Mouse (Mus musculus): ENCODE measurements around the gene Pcbp4.

The Pcbp4 gene

DNA sequence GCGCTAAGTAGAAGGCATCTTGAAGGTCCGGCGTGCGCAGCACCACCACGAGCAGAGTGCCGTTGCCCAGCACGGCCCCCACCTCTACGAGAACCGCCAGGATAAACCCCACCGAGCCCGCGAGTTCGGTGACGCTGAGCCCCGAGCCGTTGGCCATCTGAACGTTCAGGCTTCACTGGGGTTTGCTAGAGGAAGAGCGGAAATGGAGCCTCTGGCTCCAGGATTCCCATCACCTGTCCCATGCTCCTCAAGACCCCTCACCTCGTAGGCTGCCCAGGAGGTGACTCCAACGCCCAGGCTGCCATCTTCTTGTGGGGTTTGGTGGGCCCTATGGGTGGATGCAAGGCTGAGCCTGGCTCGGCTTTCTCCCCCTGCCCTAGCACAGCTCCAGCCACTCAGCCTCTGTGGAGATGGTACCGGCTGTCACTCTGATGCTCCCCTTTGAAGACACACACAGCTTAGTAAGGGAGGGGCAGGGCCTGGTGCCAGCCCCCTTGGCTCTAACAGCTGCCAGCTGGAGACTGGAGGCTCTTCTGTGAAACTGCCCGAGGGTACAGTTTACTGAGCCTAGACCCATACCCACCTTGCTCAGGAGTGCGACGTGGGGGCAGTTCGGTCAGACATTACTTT lies 12.6 kb downstream of the Pcbp4 start, which contains the start of gene Gpr62:
Gpr62 (minus strand) TSS at position 368 of the 630 bp plus-strand sequence.
- peak; percentile 75 for DNase-seq

DNA sequence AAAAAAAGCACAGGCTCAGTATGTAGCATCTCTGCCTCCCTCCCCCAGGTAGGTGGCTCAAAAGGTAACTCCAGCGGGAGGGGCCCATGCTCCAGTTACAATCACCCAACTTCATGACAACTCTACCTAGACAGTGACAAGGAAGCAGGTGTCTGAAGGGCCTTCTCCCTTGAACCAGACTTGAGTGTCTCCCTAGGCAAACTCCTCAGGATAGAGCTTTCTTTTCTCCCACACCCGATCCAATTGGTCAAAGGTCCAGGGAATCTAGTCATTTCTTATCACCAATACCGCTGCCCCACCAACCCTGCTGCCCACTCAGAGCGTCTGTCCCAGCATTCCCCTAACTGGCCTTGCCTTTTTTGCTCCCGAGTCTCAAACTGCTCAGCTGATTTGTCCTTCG lies 13.6 kb downstream of the Pcbp4 start:
- DNase-seq, result no peak

DNA sequence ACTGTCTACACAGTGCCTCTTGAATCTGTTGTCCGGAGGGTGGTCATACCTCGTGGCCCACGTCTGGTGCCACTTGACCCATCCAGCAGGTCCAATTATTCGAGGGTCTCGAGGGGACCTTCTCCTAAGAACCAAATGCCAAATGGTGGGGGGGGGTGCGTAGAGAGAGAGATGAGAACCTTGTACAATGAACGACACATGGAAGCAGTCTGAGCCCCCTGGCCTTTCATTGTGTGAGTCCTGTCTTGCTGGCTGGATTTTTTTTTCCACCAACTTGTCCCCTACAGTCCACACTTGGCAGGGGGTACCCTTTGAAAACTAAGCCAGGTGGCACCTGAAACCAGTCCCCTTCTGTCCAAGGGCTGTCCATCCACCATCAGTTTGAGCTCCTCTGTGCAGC lies 14.7 kb downstream of the Pcbp4 start:
- DNase-seq, result no peak

DNA sequence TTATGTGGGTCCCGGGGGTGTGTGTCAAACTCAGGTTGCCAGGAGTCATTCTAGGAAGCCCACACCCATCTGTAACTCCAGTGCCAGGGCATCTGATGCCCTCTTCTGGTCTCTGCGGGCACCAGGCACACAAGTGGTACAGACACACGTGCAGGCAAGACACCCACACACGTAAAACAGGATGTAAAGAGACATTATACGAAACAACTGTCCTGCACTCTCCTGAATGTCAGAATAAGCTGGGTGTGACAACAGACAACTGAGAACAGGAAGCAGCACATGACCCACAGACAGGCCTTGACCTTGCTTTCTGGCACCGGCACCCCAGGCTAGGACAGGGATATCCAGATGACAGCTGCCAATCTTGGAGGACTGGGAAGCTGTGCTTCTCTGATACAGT lies 16.2 kb downstream of the Pcbp4 start:
- DNase-seq, result no peak

DNA sequence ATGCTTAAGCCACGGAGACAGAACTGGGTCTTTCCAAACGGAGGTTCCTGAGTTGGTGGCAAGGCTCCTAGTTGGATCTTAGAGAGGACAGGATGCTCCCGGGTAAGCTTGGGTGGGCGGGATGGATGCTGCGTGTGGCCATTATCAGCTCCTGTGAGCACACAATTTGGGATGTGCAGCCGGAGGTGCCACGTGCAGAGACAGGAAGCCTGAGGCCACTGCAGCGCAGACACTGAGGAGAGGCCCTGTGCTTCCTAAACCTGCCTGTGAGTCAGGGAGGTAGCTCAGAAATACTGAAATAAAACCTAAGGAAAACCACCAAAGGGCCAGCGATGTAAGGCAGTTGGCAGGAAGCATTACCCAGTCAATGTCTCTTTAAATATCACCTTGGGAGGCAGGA lies 16.7 kb downstream of the Pcbp4 start:
- no peak for DNase-seq

DNA sequence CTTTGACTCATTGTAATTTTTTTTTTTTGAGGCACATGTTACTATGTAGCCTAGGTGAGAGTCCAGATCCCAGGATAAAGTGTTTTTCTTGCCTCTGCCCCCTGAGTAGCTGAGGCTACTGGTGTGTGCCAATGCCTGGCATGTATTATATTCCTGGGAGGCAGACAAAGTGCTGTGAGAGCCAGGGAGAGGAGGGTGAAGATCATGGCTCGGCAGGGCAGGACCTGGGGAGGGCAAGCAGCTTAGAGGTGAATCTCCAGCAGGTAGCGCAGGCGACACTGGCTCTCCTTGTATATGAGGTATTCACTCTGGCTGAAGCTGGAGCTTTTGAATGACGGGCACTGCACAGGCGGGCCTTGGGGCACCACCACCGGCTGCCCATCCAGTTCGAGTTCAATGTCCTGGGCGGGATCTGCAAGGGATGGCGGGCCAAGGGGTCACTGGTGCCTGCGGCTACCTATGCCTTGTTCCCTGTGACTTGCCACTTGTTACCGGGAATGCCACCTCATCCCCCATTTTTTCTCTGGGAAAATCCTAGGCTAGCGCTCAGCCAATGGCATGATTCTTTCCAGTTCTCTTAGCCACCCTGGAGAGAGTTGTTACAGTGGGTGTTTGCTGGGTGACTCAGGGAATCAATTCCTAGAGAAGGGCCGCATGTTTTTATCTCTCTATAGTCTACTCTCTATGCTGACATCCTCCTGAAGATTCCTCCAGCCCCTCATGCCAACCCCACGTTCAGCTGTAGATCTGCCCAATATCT lies 18.1 kb downstream of the Pcbp4 start:
- no peak for DNase-seq

DNA sequence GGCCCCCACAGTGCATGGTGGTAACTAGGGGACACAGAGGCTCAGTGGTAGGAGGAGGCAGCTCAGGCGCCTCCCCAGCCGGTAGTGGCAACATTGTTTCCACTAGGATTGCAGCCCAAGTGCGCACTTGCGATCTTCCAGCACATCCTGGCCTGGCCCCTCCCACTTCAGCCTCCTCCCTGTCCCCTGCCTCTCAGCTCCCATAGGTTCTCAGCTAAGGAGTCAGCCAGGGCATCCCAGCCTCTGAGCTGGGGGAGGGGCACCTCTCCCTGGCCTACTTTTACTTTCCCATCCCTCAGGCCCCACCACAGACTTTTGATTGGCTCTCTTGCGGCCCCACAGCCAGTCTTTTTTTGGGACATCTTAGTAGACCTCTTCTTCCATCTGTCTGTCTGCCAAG lies 18.8 kb downstream of the Pcbp4 start:
- DNase-seq, result peak; percentile 72

DNA sequence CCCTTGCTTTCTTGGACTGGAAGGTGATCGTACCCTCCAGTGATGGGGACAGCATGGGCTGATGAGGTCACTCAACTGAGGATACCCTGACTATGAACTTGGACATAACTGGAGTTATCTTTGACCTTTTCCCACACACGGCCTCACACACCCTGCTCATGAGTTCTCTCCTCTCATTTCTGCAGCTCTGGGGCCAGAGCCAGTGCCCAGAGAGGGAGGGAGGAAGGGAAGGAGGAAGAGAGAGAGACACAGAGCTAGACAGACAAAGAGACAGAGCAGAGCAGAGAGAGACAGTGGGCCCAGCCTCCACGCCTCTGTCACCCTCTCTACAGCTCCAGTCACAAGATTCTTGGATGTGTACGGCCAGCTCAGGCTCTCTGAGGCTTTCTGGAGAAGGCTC lies 19.2 kb downstream of the Pcbp4 start:
- no peak for DNase-seq

DNA sequence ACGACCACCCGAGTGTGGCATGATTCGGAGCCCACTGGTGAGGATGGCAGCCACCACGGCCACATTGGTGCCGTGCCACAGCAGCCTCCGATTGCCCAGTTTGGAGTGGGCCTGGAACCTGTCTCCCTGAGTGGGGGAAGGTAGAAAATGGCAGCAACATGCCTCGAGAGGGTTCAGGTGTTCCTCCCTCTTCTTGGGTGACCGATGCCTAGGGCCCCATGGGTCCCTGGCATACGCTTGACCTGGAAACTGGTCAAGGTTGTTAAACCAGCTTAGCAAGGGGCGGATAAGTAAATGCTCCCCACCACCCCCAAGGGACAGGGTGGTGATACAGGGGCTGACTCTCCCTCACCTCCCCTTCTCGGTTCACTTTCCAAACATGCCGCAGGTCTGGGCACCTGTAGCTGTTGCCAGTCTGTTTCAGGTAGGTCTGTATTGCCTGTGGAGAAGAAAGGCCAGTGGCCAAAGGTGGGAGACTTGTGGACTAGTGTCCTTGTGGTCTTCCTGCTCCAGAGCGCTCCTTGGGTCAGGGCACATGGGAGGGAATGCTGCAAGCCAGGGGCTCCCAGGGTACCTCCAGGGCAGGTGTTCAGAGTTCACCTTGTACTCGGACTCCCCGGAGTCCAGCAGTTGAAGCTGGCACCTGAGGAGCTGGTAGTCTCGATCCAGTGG lies 20.1 kb downstream of the Pcbp4 start:
- no peak for DNase-seq

DNA sequence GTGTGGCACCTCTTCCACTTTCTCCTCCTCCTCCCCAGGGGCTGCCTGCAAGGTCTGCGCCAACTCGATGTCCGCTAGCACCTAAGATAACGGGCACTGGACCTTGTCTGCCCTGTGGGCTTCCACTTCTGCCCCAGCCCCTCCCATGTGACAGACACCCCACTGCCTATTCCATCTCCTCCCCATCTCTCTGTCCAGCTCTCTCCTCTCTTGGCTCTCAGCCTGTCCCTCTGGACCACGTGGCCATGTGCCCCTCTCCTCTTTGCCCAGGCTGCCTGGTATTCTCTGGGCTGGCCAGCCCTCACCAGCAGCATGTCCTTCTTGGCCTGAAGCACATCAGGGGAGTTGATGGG lies 20.6 kb downstream of the Pcbp4 start:
- DNase-seq, result peak; percentile 12

DNA sequence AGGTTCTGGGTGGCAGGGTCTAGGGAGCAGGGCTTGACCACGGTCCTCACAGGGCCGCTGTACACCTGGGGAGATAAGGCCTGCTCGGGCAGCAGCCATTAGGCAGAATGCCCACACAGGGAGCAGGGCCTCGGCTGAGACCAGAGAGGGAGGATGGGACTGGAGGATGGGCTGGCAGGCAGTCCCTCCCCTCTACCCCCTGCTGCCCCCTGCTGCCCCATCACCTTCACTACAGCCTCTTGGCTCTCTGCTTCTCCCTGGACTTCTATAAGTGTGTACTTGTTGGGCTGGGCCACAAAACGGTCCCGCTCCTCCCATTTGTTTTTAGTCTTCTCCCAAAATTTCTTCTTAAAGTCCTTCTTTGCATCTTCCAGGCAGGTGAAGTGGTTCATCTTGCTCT lies 21.4 kb downstream of the Pcbp4 start:
- DNase-seq, result peak; percentile 46

DNA sequence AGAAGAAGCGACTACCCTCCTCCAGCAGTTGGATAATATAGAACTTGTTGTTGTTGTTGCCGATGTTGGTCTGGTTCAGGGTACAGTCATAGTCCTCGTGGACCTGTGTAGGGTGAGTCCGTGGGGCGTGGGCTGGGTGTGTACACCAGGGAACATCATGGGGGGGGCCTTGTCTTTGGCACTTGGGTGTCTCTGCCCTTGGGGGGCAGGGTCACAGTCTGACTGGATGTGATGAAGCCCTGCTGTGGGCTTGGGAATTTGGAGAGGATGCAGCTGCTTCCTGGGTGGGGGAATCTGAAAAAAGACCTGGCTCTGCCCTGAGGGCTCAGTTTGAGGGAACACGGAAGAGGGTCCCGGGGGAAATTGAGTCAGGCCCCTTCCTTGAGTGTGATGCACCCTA lies 22.0 kb downstream of the Pcbp4 start:
- no peak for DNase-seq

DNA sequence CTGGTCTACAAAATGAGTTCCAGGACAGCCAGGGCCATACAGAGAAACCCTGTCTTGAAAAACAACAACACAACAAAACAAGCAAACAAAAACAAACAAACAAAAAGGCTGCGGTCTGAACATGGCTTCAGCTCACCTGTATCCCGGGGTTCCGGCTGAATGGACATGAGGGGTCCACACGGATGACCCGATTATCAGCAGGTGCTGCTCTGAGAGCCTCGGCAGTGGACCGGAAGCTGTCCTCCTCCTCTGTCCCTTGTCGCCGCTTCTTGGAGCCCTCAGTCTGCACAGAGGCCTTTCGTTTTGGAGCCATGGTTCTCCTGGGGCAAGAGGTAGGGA lies 22.5 kb downstream of the Pcbp4 start, which contains the start of gene Rrp9:
Rrp9 (plus strand) TSS at position 301 of the 339 bp plus-strand sequence.
- no peak for DNase-seq

DNA sequence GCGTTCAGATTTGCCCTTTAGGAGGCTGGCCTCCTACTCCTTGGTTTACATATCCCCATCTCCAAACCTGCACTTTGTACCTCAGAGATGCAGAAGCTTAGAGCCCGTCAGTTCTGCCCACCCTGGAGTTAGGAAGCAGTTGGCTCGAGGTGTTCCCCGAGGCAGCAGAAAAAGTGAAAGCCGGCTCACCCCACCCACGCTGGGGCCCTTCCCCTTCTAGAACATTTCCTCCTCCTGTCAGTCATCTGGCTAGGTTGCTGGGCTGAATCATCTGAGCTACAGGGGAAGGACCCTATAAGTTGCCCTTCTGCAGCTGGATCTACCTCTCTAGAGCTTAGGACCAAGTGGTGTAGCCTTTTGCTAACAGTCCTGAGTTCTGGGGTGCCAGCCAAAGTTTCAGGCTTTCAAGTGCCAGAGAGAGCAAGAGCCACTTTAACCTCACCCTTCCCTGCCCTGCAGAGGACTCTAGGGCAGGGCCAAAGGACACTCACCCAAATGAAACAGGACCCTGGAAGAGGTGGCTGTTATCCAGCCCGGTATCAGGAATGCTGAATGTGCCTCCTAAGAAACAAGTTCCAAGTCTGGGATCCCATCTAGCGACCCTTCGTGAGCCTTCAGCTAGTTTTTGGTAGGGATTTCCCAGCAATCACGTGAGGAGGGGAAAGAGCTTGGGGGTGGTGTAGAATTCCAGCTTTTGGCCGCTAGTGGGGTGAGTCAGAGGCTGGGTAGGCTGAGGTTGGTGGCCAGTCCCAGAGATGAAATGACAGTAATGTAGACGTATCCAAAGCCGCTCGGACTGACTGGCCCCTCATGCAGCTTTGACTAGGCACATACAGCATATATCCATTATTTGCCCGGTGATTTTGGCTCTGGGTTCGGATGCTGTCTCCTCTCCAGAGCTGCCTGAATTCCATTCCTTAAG lies 23.2 kb downstream of the Pcbp4 start:
- peak; percentile 46 for DNase-seq

DNA sequence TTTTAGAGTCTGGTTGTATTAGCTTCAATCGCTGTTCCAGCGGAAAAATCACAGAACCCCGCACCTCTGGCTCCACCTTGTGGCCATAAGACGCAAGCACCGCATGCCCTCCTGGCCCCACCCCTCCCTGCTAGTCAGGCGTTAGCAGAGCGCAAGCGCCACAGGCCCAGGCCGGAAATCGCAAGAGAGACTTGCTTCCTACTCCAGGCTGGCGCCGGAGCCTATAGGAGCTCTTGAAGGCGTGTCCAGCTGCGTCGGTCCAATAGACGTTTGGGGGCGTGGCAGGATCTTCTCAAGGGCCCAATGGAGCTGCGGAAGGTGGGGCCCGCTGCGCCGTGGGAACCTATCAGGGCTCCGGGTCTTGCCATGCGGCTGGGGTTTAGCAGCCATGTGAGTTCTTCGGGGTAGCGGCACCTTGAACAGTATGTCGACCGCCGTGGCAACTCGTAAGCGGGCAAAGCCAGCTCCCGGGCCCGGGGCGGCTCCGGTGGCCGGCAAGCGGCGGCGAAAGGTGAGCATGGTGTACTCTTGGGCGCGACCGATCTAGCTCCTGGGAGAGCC lies 23.9 kb downstream of the Pcbp4 start, which contains the start of gene Parp3:
Parp3 (minus strand) TSS at position 26 of the 561 bp plus-strand sequence.
- peak; percentile 100 for DNase-seq

DNA sequence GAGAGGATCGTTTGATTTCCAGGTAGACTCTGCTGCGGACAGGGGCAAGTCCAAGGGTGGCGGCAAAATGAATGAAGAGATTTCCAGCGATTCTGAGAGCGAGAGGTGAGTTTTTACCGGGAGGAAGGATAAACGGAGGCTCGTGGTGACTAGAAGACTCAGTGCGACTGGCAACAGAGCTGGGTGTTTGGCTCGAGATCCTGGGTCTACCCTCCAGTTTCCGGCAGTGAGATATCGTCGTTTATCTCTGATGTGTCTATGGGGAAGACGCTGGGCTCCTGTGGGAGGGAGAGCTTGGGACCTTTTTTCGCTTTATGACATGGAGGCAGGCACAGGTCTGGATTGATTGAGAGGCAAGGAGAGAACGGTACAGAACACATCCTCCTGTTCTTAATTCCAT lies 24.6 kb downstream of the Pcbp4 start:
- no peak for DNase-seq

DNA sequence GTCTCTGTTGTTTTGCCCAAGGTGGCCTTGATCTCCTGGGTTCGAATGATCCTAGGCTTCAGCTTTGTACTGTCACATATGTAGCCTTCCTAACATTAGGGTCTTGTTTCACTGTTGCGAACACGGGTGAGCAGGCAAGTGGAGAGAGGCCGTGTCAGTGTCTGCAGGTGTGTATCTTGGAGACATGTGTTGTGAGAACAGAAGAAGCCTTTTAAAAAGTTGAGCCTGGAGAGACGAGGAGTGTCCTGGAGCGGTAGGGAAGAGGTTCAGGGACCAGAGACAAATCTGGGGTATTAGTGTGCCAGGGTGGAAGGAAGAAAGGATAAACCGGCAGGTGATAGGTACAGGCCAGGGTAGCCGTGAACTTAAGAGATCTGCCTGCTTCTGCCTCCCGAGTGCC lies 25.0 kb downstream of the Pcbp4 start:
- DNase-seq, result no peak

DNA sequence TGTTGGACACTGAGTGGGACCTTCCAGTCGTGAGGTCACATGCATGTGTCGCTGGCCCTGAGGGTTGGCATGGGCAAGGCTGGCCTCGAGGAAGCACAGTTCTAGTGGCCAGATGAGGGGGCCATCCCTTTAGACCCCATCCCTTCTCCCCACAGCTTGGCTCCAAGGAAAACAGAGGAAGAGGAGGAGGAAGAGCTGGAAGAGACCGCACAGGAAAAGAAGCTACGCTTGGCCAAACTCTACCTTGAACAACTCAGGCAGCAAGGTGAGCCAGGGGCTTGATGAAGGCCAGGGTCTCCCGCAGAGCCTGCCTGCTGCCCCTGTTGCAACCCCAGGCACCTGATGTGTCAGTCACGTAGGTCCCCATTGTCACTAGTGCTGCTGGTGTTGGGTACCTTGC lies 27.4 kb downstream of the Pcbp4 start:
- DNase-seq, result no peak

DNA sequence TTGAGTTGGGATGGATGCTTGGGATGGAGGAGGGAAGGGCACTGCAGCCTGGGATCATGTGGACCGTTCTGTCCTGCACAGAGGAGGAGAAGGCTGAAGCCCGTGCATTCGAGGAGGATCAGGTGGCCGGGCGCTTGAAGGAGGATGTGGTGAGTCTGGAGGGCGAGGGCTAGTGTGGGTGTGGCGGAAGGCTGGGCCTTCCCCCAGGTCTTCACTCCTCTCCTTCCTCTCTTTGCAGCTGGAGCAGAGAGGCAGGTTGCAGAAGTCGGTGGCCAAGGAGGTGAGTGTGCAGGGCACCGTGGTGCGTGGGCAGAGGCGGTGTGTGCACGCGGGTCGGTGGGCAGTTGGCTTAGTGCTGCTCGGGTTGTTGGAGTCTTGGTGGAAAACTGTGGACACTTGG lies 28.0 kb downstream of the Pcbp4 start:
- DNase-seq, result no peak

DNA sequence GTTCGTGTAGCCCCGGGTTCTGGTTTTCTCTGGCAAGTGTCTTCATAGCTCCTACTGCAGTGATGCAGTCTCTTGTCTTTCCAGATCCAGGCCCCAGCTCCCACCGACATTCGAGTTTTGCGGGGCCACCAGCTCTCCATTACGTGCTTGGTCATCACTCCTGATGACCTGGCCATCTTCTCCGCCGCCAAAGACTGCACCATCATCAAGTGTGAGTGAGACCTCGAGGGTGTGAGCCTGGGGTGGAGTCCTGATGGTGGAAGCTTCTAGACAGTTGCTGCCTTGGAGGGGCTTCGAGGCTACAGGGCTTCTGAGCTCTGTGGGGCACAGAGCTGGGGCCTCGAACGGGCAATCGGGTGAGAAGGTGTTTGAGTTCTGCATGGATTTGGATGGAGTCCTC lies 28.6 kb downstream of the Pcbp4 start:
- DNase-seq, result no peak

DNA sequence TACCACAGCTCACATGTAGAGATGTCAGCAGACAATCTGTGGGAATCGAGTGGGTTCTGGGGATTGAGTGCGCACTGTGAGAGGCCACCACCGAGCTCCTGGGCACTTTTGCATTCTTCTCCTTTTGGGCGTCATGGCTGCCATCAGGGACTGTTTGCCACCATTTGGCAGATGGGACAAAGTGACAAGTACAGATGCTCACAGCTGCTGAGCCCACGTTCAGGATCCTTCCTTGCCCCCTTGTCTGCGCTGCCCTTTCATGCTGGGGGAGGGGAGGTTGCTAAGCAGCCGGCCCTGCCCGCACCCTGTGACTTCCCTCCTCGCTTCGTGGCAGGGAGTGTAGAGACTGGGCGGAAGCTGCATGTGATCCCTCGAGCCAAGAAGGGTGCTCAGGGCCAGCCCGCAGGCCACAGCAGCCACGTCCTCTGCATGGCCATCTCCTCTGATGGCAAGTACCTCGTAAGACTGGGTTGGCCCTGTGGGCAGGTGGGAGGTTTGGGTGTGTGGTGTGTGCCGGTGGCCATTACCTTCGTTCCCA lies 29.6 kb downstream of the Pcbp4 start:
- no peak for DNase-seq

DNA sequence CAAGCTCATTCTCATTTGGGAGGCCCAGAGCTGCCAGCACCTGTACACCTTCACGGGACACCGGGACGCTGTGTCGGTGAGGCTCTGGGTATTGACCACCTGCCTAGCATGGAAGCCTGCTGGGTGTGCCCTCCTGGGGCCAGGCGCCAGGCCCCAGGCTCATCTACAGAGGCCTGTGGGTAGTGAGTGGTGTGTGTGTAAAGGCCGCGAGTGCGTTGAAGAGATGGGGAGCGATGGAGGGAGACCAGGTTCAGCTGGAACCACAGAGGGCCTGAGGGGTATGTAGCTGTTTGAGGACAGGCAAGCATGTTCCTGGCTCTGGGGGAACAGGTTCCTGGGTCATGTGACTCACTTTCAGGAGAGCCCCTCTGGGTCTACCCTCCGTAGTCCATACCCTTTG lies 30.0 kb downstream of the Pcbp4 start:
- no peak for DNase-seq

Data from right cerebral cortex, adult 18-20 months (tissue).